Mouse (Mus musculus): Measurements from ENCODE around the gene Gna12. TPM values are rescaled to one million over a fixed set of nuclear protein-coding genes. Genes with fewer than 3 reads are reported as not detected.

Gna12 gene
- polyA plus RNA-seq (2012; rRNA removed) = 12.3 and 13.3 TPM in 2 replicates

DNA sequence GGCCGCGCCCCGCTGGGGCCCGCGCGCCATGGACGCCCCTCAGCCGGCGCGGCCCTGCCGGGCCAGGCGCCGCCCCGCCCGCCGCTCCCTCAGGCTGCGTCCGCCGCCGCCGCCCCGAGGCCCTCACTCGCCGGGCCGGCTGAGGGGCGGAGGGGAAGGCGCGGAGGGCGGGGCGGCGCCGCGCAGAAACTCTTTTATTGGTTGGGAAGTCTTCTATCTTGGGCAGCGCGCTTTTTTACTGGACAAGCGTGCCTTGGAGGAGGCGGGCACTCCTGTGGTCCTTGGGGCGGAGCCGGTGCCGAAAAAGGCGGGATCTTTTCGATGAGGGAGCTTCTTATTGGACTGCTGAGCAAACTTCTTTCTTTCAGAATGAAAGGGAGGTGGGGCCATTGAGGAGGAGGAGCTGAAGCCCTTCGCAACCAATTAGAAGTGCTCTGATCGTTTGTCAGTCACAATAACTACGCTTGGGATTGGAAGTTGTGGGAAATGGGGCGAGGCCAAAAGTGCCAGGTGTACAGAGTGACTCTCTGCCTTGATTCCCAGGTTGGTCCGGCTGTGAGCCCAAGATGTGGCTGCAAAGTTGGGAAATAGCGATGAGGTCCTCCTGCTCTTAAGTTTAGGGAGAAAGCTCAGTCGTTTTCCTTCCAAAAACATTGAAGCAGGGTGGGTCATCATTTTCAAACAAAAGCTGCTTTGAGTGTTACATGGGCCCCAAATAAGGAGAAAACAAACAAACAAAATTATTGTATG lies at the start of gene Gna12:
Gene Gna12 (minus strand): TSS at position 118 of the 750 bp plus-strand sequence.

GRCm38 (mm10) chr5:140723822-140724221 lies 106.4 kb downstream of the Gna12 start, which contains the start of gene Amz1:
Gene Amz1, plus strand, starts transcription at chr5:140724127.

Other genes starting within 250 kb of the Gna12 start
- gene Lfng, start 223.1 kb downstream of the Gna12 start, polyA plus RNA-seq (2012; rRNA removed) = 9.3 and 12.0 TPM in 2 replicates
- gene Ttyh3, start 181.4 kb downstream of the Gna12 start, polyA plus RNA-seq (2012; rRNA removed) = 6.4 and 8.1 TPM in 2 replicates
- 4.1 and 4.2 TPM in 2 replicates for gene Iqce, start 128.1 kb downstream of the Gna12 start, polyA plus RNA-seq (2012; rRNA removed)
- gene Brat1, start 125.4 kb downstream of the Gna12 start, polyA plus RNA-seq (2012; rRNA removed) = 4.5 and 4.8 TPM in 2 replicates
- 0.61 and 0.81 TPM in 2 replicates for gene Amz1, start 106.3 kb downstream of the Gna12 start, polyA plus RNA-seq (2012; rRNA removed)
- gene Card11, start 170.2 kb upstream of the Gna12 start, polyA plus RNA-seq (2012; rRNA removed) = 0.08 and 0.22 TPM in 2 replicates

Data from liver, embryonic 14 days (tissue).